Mouse (Mus musculus): ENCODE results near the gene Lbx2. TPM values are rescaled to one million over a fixed set of nuclear protein-coding genes. Genes with fewer than 3 reads are reported as not detected.

Lbx2 gene
- total RNA-seq, 2 experiments from 2014 or later, result 0.86 TPM; not detected in 1

GRCm38 (mm10) chr6:83135571-83136161 is 49.5 kb downstream of the Lbx2 start:
- H3K4me3 ChIP-seq, result peak overlapping the region; percentile 41

GRCm38 (mm10) chr6:83136291-83136880 is 50.2 kb downstream of the Lbx2 start:
- Histone ChIP-seq H3K27ac (peak overlapping the region; percentile 93), H3K4me3 (peak overlapping the region; percentile 52)
- DNase-seq (ENCODE audit: low spot score in 2 of 2), result no peak
- TF ChIP-seq CTCF (conservative IDR thresholded peaks at IDR 0.05), result no peak

More at GRCm38 (mm10) chr6:83135571-83136161, 49.5 kb downstream of the Lbx2 start:
- no peak for DNase-seq (ENCODE audit: low spot score in 2 of 2)
- TF ChIP-seq CTCF (conservative IDR thresholded peaks at IDR 0.05), result no peak
- peak overlapping the region; percentile 73; the same call in 1 of the 2 replicates for H3K27ac ChIP-seq

GRCm38 (mm10) chr6:83136881-83137575 is 50.9 kb downstream of the Lbx2 start:
- no peak for DNase-seq (ENCODE audit: low spot score in 2 of 2)
- TF ChIP-seq CTCF (conservative IDR thresholded peaks at IDR 0.05), result no peak
- peak overlapping the region; percentile 93 for H3K27ac ChIP-seq
- H3K4me3 ChIP-seq, result peak overlapping the region; percentile 52

DNA sequence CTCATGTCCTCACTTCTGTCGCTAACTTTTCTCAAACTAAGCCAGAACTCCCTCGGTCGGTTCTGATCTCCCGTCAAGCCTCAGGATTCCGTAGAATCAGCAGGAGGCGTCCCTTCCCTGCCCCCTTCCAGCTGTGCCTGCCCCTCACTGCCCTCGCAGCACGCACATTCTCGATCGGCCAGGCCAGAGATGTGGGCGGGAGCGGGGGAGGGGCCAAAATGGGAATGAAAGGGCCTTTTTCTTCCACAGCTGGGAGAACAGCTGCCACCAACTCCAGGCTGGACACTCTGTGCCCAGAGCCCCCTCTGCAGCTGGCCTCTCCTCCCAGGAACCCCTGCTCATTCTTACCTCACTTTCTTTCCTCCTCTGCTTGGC is 51.4 kb downstream of the Lbx2 start:
- Histone ChIP-seq H3K27ac (peak overlapping the region; percentile 93), H3K4me3 (peak overlapping the region; percentile 52)
- TF ChIP-seq CTCF (conservative IDR thresholded peaks at IDR 0.05), result no peak
- peak; percentile 66 to 73 for DNase-seq (ENCODE audit: low spot score in 2 of 2)

Small RNA genes within 50 kb of the gene (microRNA-seq; reads per million reads assigned to microRNA genes)
- gene Mir3470a, result 0 reads per million in 2 experiments
- 0.18 to 0.96 reads per million in 2 experiments for gene Mir7040

Other genes with a start within 250 kb of the Lbx2 start
- 10 to 100 TPM; 41.0 to 44.0 TPM for gene Sema4f, start 146.6 kb upstream of the Lbx2 start, total RNA-seq (2021)
- gene M1ap, start 139.5 kb upstream of the Lbx2 start, total RNA-seq (2021), result not detected
- gene Dok1, start 52.9 kb upstream of the Lbx2 start, total RNA-seq (2021), result 1 to 10 TPM; 3.2 to 3.3 TPM
- gene Loxl3, start 52.2 kb upstream of the Lbx2 start, total RNA-seq (2021), result 1 to 10 TPM; 2.4 to 3.5 TPM
- gene Aup1, start 31.8 kb upstream of the Lbx2 start, total RNA-seq (2021), result 100 to 1,000 TPM; 131 to 133 TPM
- 10 to 100 TPM; 52.9 to 54.5 TPM for gene Htra2, start 31.1 kb upstream of the Lbx2 start, total RNA-seq (2021)
- under 1 TPM; 0.69 to 0.79 TPM for gene Dqx1, start 28.5 kb upstream of the Lbx2 start, total RNA-seq (2021)
- not detected for gene Tlx2, start 16.1 kb upstream of the Lbx2 start, total RNA-seq (2021)
- gene Pcgf1, start 8.5 kb upstream of the Lbx2 start, total RNA-seq (2021), result 10 to 100 TPM; 36.3 to 37.5 TPM
- 1 to 10 TPM; 7.7 to 9.1 TPM for gene Ccdc142, start 15.2 kb downstream of the Lbx2 start, total RNA-seq (2021)
- gene Gm42688, start 15.2 kb downstream of the Lbx2 start, total RNA-seq (2021), result 1 to 10 TPM; 8.5 to 9.5 TPM
- 10 to 100 TPM; 64.9 to 67.4 TPM for gene Mrpl53, start 22.7 kb downstream of the Lbx2 start, total RNA-seq (2021)
- gene Mogs, start 29.1 kb downstream of the Lbx2 start, total RNA-seq (2021), result 10 to 100 TPM; 24.0 to 26.4 TPM
- gene Wbp1, start 35.2 kb downstream of the Lbx2 start, total RNA-seq (2021), result 10 to 100 TPM; 55.9 to 56.1 TPM
- gene Ino80b, start 39.1 kb downstream of the Lbx2 start, total RNA-seq (2021), result 10 to 100 TPM; 22.3 to 25.4 TPM
- gene Rtkn, start 49.1 kb downstream of the Lbx2 start, total RNA-seq (2021), result 10 to 100 TPM; 80.0 to 84.0 TPM
- gene Wdr54, start 70.0 kb downstream of the Lbx2 start, total RNA-seq (2021), result 10 to 100 TPM; 25.0 to 32.0 TPM
- 10 to 100 TPM; 21.8 to 21.9 TPM for gene 1700003E16Rik, start 70.0 kb downstream of the Lbx2 start, total RNA-seq (2021)
- gene Dctn1, start 79.6 kb downstream of the Lbx2 start, total RNA-seq (2021), result 100 to 1,000 TPM; 400 to 422 TPM
- under 1 TPM; 0.44 to 0.98 TPM for gene Slc4a5, start 133.5 kb downstream of the Lbx2 start, total RNA-seq (2021)
- gene Mthfd2, start 239.5 kb downstream of the Lbx2 start, total RNA-seq (2021), result 1 to 10 TPM; 5.8 to 7.1 TPM
- 10 to 100 TPM; 16.2 to 22.2 TPM for gene Mob1a, start 239.6 kb downstream of the Lbx2 start, total RNA-seq (2021)